Mouse (Mus musculus) heart, embryonic 13.5 days (tissue): Measurements from ENCODE around the gene Chd3. TPM values are rescaled to one million over a fixed set of nuclear protein-coding genes. Genes with fewer than 3 reads are reported as not detected.

Source experiments
- ATAC-seq: fragments of 200-750 bp; cut with Nextera tagmentation; 2 replicates; pipeline ENCODE4 v1.8.0; 2017; ENCODE audit warnings: moderate TSS enrichment; ENCODE audit not compliant: insufficient number of reproducible peaks, low FRiP score, low TSS enrichment; ENCODE audit errors: extremely low read depth
- H3K27ac ChIP-seq: fragments of 300-500 bp; sonication (generic); replicated peaks from 2 replicates; pipeline ENCODE4 v1.5.1; 2015; ENCODE audit warnings: moderate library complexity, mild to moderate bottlenecking, inconsistent platforms
- H3K27me3 ChIP-seq: fragments of 300-500 bp; sonication (generic); replicated peaks from 2 replicates; pipeline ENCODE4 v1.6.1; 2015; ENCODE audit warnings: mild to moderate bottlenecking, inconsistent platforms
- H3K36me3 ChIP-seq: fragments of 300-500 bp; sonication (generic); 2 replicates; pipeline ENCODE4 v1.6.1; 2015; ENCODE audit warnings: mild to moderate bottlenecking, inconsistent platforms
- H3K4me1 ChIP-seq: fragments of 300-500 bp; sonication (generic); 2 replicates; pipeline ENCODE4 v1.6.1; 2015; ENCODE audit warnings: inconsistent platforms
- H3K4me2 ChIP-seq: fragments of 300-500 bp; sonication (generic); 2 replicates; pipeline ENCODE4 v1.6.1; 2015; ENCODE audit warnings: inconsistent platforms, mild to moderate bottlenecking, moderate library complexity
- H3K4me3 ChIP-seq: fragments of 300-500 bp; sonication (generic); 2 replicates; pipeline ENCODE4 v1.5.1; 2015; ENCODE audit warnings: moderate library complexity, mild to moderate bottlenecking, inconsistent platforms
- H3K9ac ChIP-seq: fragments of 300-500 bp; sonication (generic); 2 replicates; pipeline ENCODE4 v1.6.1; 2015; ENCODE audit warnings: inconsistent platforms, mild to moderate bottlenecking, moderate library complexity
- H3K9me3 ChIP-seq: fragments of 300-500 bp; sonication (generic); 2 replicates; pipeline ENCODE4 v1.6.1; 2016; ENCODE audit warnings: inconsistent platforms
- WGBS: fragments of 180-500 bp; shearing (Covaris S2); methylation state at CpG from one replicate; pipeline ENCODE4 v1.1.7; 2015; ENCODE audit warnings: mixed read lengths; 5-methylcytosine and 5-hydroxymethylcytosine counted together
- polyA plus RNA-seq: library from polyadenylated mRNA; unstranded; fragments of >200 nt; fragmentation: Nextera tagmentation; extraction: Ambion mirVana; gene quantifications from 2 replicates; pipeline ENCODE4 v1.2.1, GENCODE M21; 2015

Gene Chd3
- polyA plus RNA-seq, 1 experiment from 2014 or later, result 18.8 TPM

DNA sequence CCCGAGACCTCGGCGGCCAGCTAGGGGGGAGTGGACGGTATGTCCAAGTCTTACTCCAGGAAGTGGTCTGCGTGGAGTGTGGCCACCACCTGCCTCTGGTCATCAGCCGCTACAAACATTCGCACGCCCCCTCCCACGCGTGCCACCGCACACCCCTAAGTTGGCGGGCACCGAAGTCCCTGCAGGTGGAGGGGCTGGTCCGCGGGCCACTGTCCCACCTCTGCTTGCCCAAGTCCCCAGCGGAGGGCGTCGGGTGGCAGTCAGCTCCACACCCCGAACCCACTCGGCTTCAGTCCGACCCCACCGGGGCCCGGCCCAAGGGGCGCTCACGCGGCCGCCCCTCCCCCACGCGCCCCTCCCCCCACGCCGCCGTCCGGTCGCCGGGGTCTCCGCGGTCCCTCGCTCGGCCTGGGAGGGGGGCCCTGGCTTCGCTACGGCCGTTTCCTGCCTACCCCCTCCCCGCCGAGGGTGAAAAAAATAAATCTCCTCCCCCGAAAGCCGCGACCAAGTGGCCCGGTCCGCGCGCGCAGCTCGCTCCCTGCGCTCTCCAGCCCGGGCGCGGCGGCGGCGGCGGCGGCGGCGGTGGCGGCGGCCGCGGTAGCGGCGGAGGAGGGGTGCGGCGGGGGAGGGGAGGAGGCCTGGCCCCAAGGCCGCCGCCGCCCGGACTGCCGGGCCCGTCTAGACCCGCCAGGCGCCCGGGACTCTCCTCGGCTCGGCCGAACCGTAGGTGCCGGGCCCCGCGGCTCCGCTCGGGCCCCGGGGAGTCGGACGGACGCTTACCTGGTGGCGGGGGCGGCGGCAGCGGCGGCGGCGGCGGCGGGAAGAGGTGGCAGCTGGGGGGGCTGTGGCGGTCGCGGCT is 621 bp downstream of the Chd3 start:
- under 1% methylated on average over 58 of the region's 106 CpGs for WGBS
- Histone ChIP-seq H3K27ac (peak overlapping the region; percentile 97), H3K9ac (peak overlapping the region; percentile 99), H3K9me3 (no peaks in the 10 kb centered on the region), H3K4me1 (peaks cover 76% of the 10 kb centered on the region), H3K27me3 (no peaks in the 10 kb centered on the region), H3K4me3 (peak overlapping the region; percentile 90), H3K36me3 (peaks cover 14% of the 10 kb centered on the region), H3K4me2 (peak overlapping the region; percentile 87)
- ATAC-seq, result 0 out of 2 replicates have a peak, but pooled peaks have one; percentile 1

DNA sequence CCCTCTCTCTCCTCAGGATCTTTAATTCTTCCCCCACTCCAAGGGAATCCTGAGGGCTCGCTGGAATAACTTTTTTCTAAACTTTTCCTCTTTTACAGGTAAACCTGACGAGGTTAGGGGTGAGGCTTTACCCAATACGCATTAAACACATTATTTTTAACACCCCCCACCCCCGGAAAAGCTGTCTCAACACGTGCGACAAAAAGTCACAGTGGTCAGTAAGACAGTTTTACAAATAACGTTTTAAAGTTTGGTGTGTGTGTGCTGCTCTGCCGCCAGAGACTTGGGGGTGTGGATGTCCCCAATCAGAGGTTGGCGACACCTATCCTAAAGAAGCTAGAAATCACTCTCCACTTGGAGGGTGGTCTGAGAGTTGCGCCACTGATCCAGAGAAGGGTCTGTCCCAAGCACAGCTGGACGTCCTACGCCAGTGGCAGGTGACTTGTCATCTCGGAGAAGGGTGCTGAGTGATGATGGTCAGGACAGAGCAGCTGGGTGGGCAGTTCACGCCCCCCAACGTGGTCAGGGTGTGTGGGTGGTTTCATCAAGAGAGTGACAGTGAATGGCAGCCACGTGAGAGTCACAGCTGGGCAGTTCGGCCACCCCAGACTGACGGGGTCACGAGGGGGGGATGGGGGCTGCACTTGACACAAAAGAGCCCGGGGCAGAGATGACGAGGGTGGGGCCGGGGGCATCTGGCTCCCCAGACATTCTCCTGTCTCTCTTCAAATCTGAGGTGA is 1.4 kb downstream of the Chd3 start:
- H3K9ac ChIP-seq, result peak overlapping the region; percentile 99
- ATAC-seq, result 0 out of 2 replicates have a peak, but pooled peaks have one; percentile 3
- H3K9me3 ChIP-seq, result no peaks in the 10 kb centered on the region
- H3K4me3 ChIP-seq, result peak overlapping the region; percentile 90
- no peaks in the 10 kb centered on the region for H3K27me3 ChIP-seq
- peaks cover 68% of the 10 kb centered on the region for H3K4me1 ChIP-seq
- 2% methylated on average over 22 of the region's 22 CpGs for WGBS
- peak overlapping the region; percentile 87 for H3K4me2 ChIP-seq
- peak overlapping the region; percentile 97 for H3K27ac ChIP-seq
- H3K36me3 ChIP-seq, result peaks cover 14% of the 10 kb centered on the region

DNA sequence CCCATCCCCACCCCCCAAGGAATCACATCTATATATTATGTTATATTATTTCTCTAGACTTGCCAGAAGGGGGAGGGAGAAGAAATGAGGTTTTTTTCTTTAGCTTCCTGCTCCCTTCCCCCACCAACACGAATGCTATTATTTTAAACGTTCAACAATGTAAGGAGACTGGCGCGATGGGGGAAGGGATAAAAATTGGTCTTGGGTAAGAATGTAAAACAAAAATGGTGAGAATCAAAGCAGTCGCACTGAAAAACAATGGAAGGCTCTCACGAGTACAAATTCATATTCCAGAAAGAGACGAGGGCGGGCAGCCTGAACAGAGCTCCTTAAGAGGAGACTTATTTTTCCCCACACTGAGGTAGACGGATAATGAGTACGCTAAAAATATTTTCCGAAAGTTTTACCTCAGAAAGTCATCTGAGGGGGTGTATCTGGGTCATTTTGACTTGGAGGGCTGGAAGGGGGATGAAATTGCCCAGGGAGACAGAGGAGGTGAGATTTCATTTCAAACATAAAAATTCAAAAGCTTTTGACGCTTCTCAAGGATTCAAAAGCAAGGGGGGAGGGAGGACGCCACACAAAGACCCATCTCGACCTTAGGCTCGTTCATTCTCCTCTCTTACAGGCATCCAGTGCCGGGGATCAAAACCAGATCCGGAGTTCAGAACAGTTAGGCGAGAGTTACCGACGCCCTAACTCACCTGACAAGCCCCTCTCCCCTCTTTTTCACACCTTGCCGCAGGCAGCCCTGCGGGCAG is 2.2 kb downstream of the Chd3 start:
- Histone ChIP-seq H3K36me3 (peaks cover 18% of the 10 kb centered on the region), H3K27ac (peak overlapping the region; percentile 97), H3K9me3 (no peaks in the 10 kb centered on the region), H3K4me3 (peak overlapping the region; percentile 90), H3K27me3 (no peaks in the 10 kb centered on the region), H3K4me1 (peaks cover 60% of the 10 kb centered on the region), H3K4me2 (peak overlapping the region; percentile 87), H3K9ac (peak overlapping the region; percentile 99)
- 0% methylated on average over 22 of the region's 22 CpGs for WGBS
- ATAC-seq, result no peak

DNA sequence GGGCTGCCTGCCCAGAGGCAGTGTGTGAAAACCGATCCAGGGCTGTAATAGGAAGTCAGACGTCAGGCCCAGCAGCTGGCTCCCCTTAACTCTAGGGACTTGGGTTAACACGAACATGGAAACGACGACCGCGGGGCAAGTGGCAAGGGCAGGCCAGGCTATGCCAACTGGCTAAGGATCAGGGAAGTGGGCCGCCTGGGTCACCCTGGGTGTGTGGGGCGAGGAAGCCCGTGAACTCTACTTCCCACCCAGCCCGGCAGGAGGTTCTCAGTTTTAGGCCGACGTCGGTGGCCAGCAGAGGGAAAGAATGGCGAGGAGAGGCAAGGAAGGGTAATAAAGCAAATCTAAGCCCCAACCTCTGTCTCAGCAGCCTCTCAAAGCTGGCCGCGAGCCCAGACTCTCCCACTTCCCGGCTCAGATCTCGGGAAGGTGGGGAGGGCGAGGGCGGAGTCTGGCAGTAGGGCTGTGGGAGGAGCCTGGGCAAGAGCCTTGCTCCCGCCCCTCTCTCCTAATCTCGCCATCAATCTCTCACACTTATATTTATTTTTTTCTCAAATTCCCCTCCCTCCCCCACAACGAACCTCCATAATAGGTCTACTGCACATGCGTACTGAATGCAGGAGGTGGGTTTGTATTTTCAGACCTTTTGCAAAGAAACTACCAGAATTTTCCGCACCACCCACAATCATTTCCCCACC is 2.9 kb downstream of the Chd3 start:
- under 1% methylated on average over 26 of the region's 26 CpGs for WGBS
- Histone ChIP-seq H3K4me2 (peak overlapping the region; percentile 87), H3K36me3 (peaks cover 26% of the 10 kb centered on the region), H3K4me3 (peak overlapping the region; percentile 90), H3K27ac (peak overlapping the region; percentile 97), H3K4me1 (peaks cover 53% of the 10 kb centered on the region), H3K27me3 (no peaks in the 10 kb centered on the region), H3K9me3 (no peaks in the 10 kb centered on the region), H3K9ac (peak overlapping the region; percentile 99)
- peak; percentile 61 for ATAC-seq

DNA sequence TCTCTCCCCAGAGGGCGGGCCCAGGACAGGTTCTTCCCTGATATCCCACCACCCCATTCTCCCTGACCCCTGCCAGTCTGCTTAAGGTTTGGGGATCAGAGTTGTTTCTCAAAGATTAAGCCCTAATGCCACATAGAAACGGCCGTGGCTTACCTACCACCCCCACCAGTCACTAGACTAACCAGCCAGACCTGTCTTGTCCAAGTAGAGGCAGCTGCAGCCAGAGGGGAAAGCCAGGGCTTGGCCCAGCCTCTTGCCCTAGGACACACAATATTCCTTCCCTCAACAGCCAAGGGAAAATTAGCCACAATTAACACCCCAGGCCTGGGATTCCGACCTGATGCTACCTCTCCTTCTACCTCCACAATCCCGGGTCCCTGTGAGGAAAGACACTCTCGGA is 3.5 kb downstream of the Chd3 start:
- peak overlapping the region; percentile 90 for H3K4me3 ChIP-seq
- peak overlapping the region; percentile 97 for H3K27ac ChIP-seq
- H3K36me3 ChIP-seq, result peaks cover 31% of the 10 kb centered on the region
- WGBS, result 39% methylated on average over 6 of the region's 6 CpGs
- H3K9me3 ChIP-seq, result no peaks in the 10 kb centered on the region
- H3K4me1 ChIP-seq, result peaks cover 47% of the 10 kb centered on the region
- peak overlapping the region; percentile 82 for H3K9ac ChIP-seq
- H3K4me2 ChIP-seq, result peak overlapping the region; percentile 87
- no peak for ATAC-seq
- no peaks in the 10 kb centered on the region for H3K27me3 ChIP-seq

DNA sequence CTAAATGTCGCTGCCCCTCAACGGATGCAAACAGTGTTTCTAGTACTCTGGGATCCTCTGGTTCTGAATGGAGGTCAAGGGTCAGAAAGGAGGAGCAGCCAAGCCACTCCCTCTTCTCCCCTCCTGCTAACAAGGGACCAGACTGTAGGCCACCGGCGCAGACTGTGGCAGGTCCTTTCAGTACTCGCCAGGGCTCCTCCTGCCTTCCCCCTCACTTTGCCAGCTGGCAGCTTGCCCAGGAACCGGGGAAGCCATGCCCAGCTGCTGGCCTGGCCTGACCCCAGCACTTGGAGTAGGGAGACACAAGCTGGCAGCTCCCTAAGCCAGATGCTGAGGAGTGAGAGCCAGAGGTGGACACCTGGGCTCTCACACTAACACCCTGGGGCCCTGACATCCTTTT is 4.3 kb downstream of the Chd3 start:
- 4% methylated on average over 6 of the region's 6 CpGs for WGBS
- Histone ChIP-seq H3K4me1 (peaks cover 42% of the 10 kb centered on the region), H3K4me2 (peak overlapping the region; percentile 87), H3K9ac (peak overlapping the region; percentile 50; the same call in 1 of the 2 replicates), H3K36me3 (peaks cover 40% of the 10 kb centered on the region), H3K27me3 (no peaks in the 10 kb centered on the region), H3K9me3 (no peaks in the 10 kb centered on the region), H3K27ac (peak overlapping the region; percentile 97), H3K4me3 (peak overlapping the region; percentile 90; the same call in 1 of the 2 replicates)
- 0 out of 2 replicates have a peak, but pooled peaks have one; percentile 28 for ATAC-seq

DNA sequence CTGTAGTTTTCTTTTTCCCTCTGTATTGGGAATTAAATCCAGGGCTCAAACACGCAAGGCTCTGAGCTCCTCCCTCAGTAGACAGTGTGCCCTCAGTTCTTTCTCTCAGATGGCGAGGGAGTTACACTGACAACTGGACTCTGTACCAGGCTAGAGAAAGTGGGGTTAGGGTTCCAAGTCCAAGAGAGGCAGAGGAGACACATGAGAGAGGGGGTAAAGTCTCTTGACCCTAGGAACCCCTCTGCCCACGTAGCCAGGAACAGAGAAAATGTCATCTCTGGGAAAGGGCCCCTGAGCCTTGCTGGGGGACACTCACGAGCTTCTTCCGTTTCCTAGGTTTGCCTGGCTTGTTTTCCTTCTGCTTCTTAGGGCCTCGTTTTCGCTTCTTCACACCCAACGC is 4.8 kb downstream of the Chd3 start:
- WGBS, result 47% methylated on average over 8 of the region's 8 CpGs

DNA sequence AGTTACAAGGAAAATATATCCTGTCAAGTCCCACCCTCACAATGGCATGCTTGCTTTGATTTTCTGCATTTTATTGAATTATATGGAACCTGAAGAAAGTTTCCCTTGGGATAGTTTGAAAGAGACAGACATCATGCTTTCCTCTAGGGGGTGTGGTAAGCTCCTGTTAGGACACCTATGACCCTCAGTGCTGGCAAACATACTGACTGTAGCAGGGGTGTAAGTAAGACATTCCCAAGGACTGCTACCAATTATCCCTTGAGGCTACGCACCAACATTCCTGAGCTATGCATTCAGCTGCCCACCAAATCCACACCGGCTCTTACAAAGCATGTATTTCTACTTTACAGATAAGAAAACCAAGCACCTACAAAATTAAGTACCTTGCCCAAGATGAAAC is 6.7 kb downstream of the Chd3 start:
- ATAC-seq, result no peak
- H3K4me2 ChIP-seq, result no peak overlapping the region

More for the DNA sequence above, 4.8 kb downstream of the Chd3 start:
- H3K27me3 ChIP-seq, result no peaks in the 10 kb centered on the region
- no peak for ATAC-seq
- peaks cover 38% of the 10 kb centered on the region for H3K4me1 ChIP-seq
- no peak overlapping the region for H3K4me3 ChIP-seq
- peak overlapping the region; percentile 87 for H3K4me2 ChIP-seq
- no peaks in the 10 kb centered on the region for H3K9me3 ChIP-seq
- 0 out of 2 replicates have a peak overlapping the region, but pooled peaks have one; percentile 24 for H3K9ac ChIP-seq
- peak overlapping the region; percentile 97 for H3K27ac ChIP-seq
- H3K36me3 ChIP-seq, result peaks cover 45% of the 10 kb centered on the region

DNA sequence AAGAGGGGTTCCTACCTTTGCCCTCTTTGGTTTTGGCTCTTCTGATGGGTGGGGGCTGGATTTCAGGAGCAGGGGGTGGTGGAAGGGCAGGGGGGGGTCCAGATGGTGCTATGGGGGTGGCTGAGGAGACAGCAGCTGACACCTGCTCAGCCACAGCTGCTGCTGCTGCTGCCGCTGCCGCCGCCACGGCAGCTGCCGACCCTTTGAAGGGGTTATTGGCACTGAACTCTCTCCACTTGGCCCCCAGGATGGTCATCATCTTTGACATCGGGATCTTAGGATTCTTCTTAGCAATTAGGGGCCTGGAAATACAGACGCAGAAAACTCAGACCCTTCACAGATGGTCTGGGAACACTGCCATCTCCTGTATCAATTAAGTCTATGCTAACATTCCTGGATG is 7.2 kb downstream of the Chd3 start:
- no peaks in the 10 kb centered on the region for H3K9me3 ChIP-seq
- peaks cover 26% of the 10 kb centered on the region for H3K4me1 ChIP-seq
- H3K27ac ChIP-seq, result no peak overlapping the region
- H3K4me3 ChIP-seq, result no peak overlapping the region
- H3K9ac ChIP-seq, result no peak overlapping the region
- WGBS, result 75% methylated on average over 7 of the region's 7 CpGs
- peaks cover 68% of the 10 kb centered on the region for H3K36me3 ChIP-seq
- H3K27me3 ChIP-seq, result no peaks in the 10 kb centered on the region
- H3K4me2 ChIP-seq, result no peak overlapping the region
- ATAC-seq, result no peak

More for the DNA sequence above, 6.7 kb downstream of the Chd3 start:
- Histone ChIP-seq H3K27me3 (no peaks in the 10 kb centered on the region), H3K27ac (no peak overlapping the region), H3K4me3 (no peak overlapping the region), H3K9me3 (no peaks in the 10 kb centered on the region), H3K9ac (no peak overlapping the region), H3K4me1 (peaks cover 31% of the 10 kb centered on the region), H3K36me3 (peaks cover 64% of the 10 kb centered on the region)
- WGBS, result 77% methylated on average over 2 of the region's 2 CpGs

DNA sequence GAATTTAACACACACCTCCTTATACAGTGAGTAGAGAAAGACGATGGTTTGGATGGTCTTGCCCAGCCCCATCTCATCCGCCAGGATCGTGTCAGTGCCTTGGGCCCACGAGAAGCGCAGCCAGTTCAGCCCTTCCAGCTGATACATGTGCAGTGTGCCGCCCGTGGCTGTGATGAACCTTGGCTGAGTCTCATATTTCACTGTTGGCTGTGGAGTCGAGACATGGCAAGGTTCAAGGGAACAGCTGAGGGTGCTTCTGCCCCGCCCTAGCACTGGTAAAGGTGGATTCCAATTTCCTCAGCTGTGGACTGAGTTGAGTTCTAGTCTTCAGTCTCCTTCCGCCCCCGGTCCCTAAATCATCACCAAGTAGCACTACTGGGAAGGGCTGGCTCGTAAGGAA is 11.5 kb downstream of the Chd3 start:
- Histone ChIP-seq H3K4me2 (no peak overlapping the region), H3K27ac (no peak overlapping the region), H3K4me3 (no peak overlapping the region), H3K27me3 (no peaks in the 10 kb centered on the region), H3K4me1 (no peaks in the 10 kb centered on the region), H3K9me3 (no peaks in the 10 kb centered on the region), H3K9ac (no peak overlapping the region), H3K36me3 (peaks cover 97% of the 10 kb centered on the region)
- 83% methylated on average over 12 of the region's 12 CpGs for WGBS
- ATAC-seq, result no peak
